Mouse (Mus musculus) c-Kit-positive CD71-positive TER-119-negative erythroid progenitor cells, embryonic 14.5 days (primary cell): ENCODE results near the gene Myrfl.

Source experiments
- DNase-seq: peaks from one replicate; pipeline ENCODE4 v3.0.0-alpha.2; 2013; ENCODE audit warnings: low read depth

The Myrfl gene

GRCm38 (mm10) chr10:116755881-116756581 lies 140.7 kb downstream of the Myrfl start:
- no peak for DNase-seq

GRCm38 (mm10) chr10:116754940-116755339 lies 141.8 kb downstream of the Myrfl start:
- DNase-seq: no peak

GRCm38 (mm10) chr10:116750895-116751294 lies 145.8 kb downstream of the Myrfl start:
- no peak for DNase-seq

GRCm38 (mm10) chr10:116750062-116750461 lies 146.7 kb downstream of the Myrfl start:
- DNase-seq: no peak

GRCm38 (mm10) chr10:116748681-116749080 lies 148.0 kb downstream of the Myrfl start:
- DNase-seq: no peak

- no peak for DNase-seq
These were observed 150.3 kb downstream of the Myrfl start for GRCm38 (mm10) chr10:116746281-116747011.

- DNase-seq: no peak
These were observed 154.0 kb downstream of the Myrfl start for GRCm38 (mm10) chr10:116742696-116743095.

- DNase-seq: no peak
These were observed 154.5 kb downstream of the Myrfl start for GRCm38 (mm10) chr10:116742189-116742588.

GRCm38 (mm10) chr10:116741343-116741742 lies 155.4 kb downstream of the Myrfl start:
- no peak for DNase-seq

GRCm38 (mm10) chr10:116740073-116740472 lies 156.6 kb downstream of the Myrfl start:
- DNase-seq: no peak

GRCm38 (mm10) chr10:116738533-116738932 lies 158.2 kb downstream of the Myrfl start:
- no peak for DNase-seq

GRCm38 (mm10) chr10:116735607-116736006 lies 161.1 kb downstream of the Myrfl start:
- no peak for DNase-seq

GRCm38 (mm10) chr10:116733651-116734050 lies 163.1 kb downstream of the Myrfl start:
- DNase-seq: no peak

GRCm38 (mm10) chr10:116730033-116730652 lies 166.6 kb downstream of the Myrfl start:
- no peak for DNase-seq

GRCm38 (mm10) chr10:116728860-116729259 lies 167.9 kb downstream of the Myrfl start:
- no peak for DNase-seq

- DNase-seq: no peak
These were observed 168.9 kb downstream of the Myrfl start for GRCm38 (mm10) chr10:116727702-116728298.
